Mouse (Mus musculus): Measurements from ENCODE around the gene Prkar1b. TPM values are rescaled to one million over a fixed set of nuclear protein-coding genes. Genes with fewer than 3 reads are reported as not detected.

Prkar1b gene
- total RNA-seq, 2 experiments from 2014 or later, result 0.91 to 1.3 TPM

DNA sequence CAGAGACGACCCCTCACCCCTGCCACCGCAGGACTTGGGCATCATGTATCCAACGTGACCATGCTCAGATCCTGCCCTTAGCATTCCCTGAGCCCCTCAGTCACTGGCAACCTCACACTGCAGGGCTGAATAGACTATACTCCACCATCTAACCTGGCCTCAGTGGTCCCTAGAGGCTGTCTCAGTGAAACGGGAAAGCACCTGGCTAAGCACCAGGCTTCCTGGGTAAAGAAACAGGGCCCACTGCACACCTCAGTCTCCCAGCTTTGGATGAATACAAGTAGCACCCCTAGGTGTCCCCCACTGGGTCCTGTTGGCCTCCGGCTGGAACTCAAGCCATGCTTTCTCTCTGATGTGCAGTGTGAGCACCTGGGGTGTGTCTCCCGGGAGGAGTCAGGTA lies 176.3 kb downstream of the Prkar1b start:
- no peak for DNase-seq

DNA sequence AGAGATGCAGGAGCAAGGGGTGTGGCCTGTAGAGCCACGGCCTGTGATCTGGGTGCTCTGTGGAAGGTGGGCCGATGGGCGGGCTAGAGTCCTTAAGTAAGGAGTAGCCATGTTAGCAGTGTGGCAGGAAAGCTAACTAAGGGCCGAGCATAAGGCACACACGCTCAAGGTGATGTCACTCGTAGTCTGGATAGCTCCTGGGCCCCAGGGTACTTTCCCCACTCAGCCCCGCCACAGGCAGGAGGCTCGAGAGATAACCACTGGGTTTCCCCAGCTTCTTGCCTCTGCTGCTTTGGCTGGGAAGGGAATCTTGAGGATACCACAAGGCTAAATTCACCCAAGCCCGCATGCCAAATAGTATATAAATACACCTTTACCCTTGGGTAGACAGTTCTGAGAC lies 178.4 kb downstream of the Prkar1b start:
- DNase-seq, result no peak

DNA sequence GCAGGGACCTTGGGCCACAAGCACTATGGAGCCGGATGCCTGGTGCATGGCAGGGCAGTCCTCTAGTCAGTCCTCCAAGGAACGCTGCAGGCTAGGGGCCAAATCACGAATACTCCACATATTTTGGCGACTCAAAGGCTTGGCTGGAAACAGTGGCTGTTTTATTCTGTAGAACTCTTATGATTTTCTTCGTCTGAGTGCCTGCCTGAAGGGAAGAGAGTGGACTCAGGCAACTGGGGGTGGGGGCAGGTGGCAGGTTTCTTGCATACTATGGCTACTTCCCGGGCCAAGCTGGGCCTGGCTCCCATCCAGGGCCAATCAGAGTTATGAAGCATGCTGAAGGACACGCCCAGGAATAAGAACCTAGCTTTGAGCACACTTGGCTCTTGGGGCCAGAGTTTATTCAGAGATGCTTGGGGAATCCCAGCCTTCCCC lies 179.7 kb downstream of the Prkar1b start:
- peak; percentile 59 for DNase-seq

Other genes starting within 250 kb of the Prkar1b start
- 10 to 100 TPM; 22.2 to 22.3 TPM for gene Pdgfa, start 152.6 kb downstream of the Prkar1b start, total RNA-seq (2021)
- 10 to 100 TPM; 11.9 to 12.1 TPM for gene Dnaaf5, start 222 bp upstream of the Prkar1b start, total RNA-seq (2021)
- gene Sun1, start 50.6 kb upstream of the Prkar1b start, total RNA-seq (2021), result 10 to 100 TPM; 33.2 to 35.6 TPM
- 10 to 100 TPM; 28.7 to 30.3 TPM for gene Get4, start 102.3 kb upstream of the Prkar1b start, total RNA-seq (2021)
- gene Adap1, start 175.6 kb upstream of the Prkar1b start, total RNA-seq (2021), result 1 to 10 TPM; 1.1 to 1.4 TPM
- 10 to 100 TPM; 74.4 to 86.5 TPM for gene Cox19, start 201.4 kb upstream of the Prkar1b start, total RNA-seq (2021)
- not detected for gene Cyp2w1, start 202.6 kb upstream of the Prkar1b start, total RNA-seq (2021)
- 10 to 100 TPM; 23.5 to 23.6 TPM for gene Gpr146, start 227.7 kb upstream of the Prkar1b start, total RNA-seq (2021)